Mouse (Mus musculus) CH12.LX (cell line): ENCODE results near the gene Ms4a6b. TPM values are rescaled to one million over a fixed set of nuclear protein-coding genes. Genes with fewer than 3 reads are reported as not detected.
"Not testable (repeated sequence)": the region's sequence is repeated elsewhere in the genome, so short reads cannot be mapped to it uniquely, and the experiment has no call there.

Experiments used
- DNase-seq: peaks from one replicate; pipeline ENCODE4 v3.0.0-alpha.2; 2013; ENCODE audit errors: extremely low read depth
- H3K27ac ChIP-seq: 2 replicates; pipeline ENCODE4 v1.5.1; 2012; ENCODE audit warnings: low read depth, mild to moderate bottlenecking, control low read depth, moderate library complexity; ENCODE audit not compliant: insufficient read depth
- H3K27me3 ChIP-seq: replicated peaks from 2 replicates; pipeline ENCODE3; 2012; ENCODE audit warnings: inconsistent platforms
- H3K36me3 ChIP-seq, 2 experiments: replicated peaks in 1 of 2; 2 replicates each; pipeline versions ENCODE3 to v1.6.1; 2012; ENCODE audit warnings: inconsistent platforms in 1 of 2, low read length in 1 of 2, mild to moderate bottlenecking in 1 of 2, mixed read lengths in 1 of 2, moderate library complexity in 1 of 2; ENCODE audit not compliant: control insufficient read depth in 1 of 2, insufficient read depth in 1 of 2
- H3K4me1 ChIP-seq, 2 experiments: 2 replicates each; pipeline ENCODE4 v1.6.1; 2012; ENCODE audit warnings: inconsistent platforms in 1 of 2, moderate library complexity in 1 of 2; ENCODE audit not compliant: insufficient read depth in 2 of 2, control insufficient read depth in 1 of 2
- H3K4me2 ChIP-seq: 2 replicates; pipeline ENCODE4 v1.6.1; 2012; ENCODE audit warnings: low read depth, mild to moderate bottlenecking, control low read depth; ENCODE audit not compliant: poor library complexity, insufficient read depth, severe bottlenecking
- H3K4me3 ChIP-seq, 3 experiments: fragments of 150-350 bp in 1 of 3; sonication (generic) in 1 of 3; replicated peaks in 1 of 3; 2 replicates each; pipeline versions ENCODE3 to v1.5.1; 2011 to 2012; ENCODE audit warnings: low read depth in 2 of 3, low read length in 2 of 3, mild to moderate bottlenecking in 2 of 3, moderate library complexity in 2 of 3, control low read depth in 1 of 3, improper control_type of control experiment in 1 of 3, inconsistent platforms in 1 of 3, mixed read lengths in 1 of 3; ENCODE audit not compliant: poor library complexity in 1 of 3
- H3K79me2 ChIP-seq: replicated peaks from 2 replicates; pipeline ENCODE4 v1.6.1; 2012; ENCODE audit warnings: mild to moderate bottlenecking, moderate library complexity; ENCODE audit not compliant: control insufficient read depth, poor library complexity, insufficient read depth, severe bottlenecking; ENCODE audit errors: extremely low read depth
- H3K9ac ChIP-seq: 2 replicates; pipeline ENCODE4 v1.6.1; 2012; ENCODE audit warnings: low read depth, mild to moderate bottlenecking, control low read depth, moderate library complexity; ENCODE audit not compliant: insufficient read depth
- H3K9me3 ChIP-seq: replicated peaks from 2 replicates; pipeline ENCODE3; 2012; ENCODE audit warnings: low read length, inconsistent platforms, mixed read lengths
- GABPA ChIP-seq: IDR thresholded peaks from 2 replicates; pipeline ENCODE4 v1.6.1; 2012; ENCODE audit warnings: low read depth, low read length, improper control_type of control experiment, inconsistent platforms; ENCODE audit not compliant: insufficient replicate concordance
- JUND ChIP-seq: conservative IDR thresholded peaks from 2 replicates; pipeline ENCODE4 v1.6.1; 2011; ENCODE audit warnings: low read depth, low read length, improper control_type of control experiment
- KAT2A ChIP-seq: IDR thresholded peaks from 2 replicates; pipeline ENCODE4 v1.6.1; 2012; ENCODE audit warnings: low read length, improper control_type of control experiment, inconsistent platforms; ENCODE audit not compliant: insufficient replicate concordance
- MEF2A ChIP-seq: IDR thresholded peaks from 2 replicates; pipeline ENCODE4 v1.6.1; 2014; ENCODE audit warnings: low read depth, mild to moderate bottlenecking, inconsistent platforms, low read length, improper control_type of control experiment, borderline replicate concordance
- PAX5 ChIP-seq: IDR thresholded peaks from 2 replicates; pipeline ENCODE4 v1.6.1; 2012; ENCODE audit warnings: low read length, inconsistent platforms, mixed read lengths
- POLR2AphosphoS2 ChIP-seq: IDR thresholded peaks from 2 replicates; pipeline ENCODE4 v1.6.1; 2011; ENCODE audit warnings: low read depth, low read length, improper control_type of control experiment
- RCOR1 ChIP-seq: conservative IDR thresholded peaks from 2 replicates; pipeline ENCODE4 v1.6.1; 2012; ENCODE audit warnings: low read depth, mild to moderate bottlenecking, inconsistent platforms, low read length, improper control_type of control experiment
- TBP ChIP-seq: conservative IDR thresholded peaks from 2 replicates; pipeline ENCODE4 v1.6.1; 2011; ENCODE audit warnings: low read depth, low read length, improper control_type of control experiment
- TCF12 ChIP-seq: IDR thresholded peaks from 2 replicates; pipeline ENCODE4 v1.6.1; 2014; ENCODE audit warnings: low read depth, mild to moderate bottlenecking, inconsistent platforms, low read length, improper control_type of control experiment
- dilution Hi-C: fragments of 300-500 bp; cut with MboI; formaldehyde crosslinking; loops from 2 replicates; pipeline ENCODE4 v1.14.3; 2020; ENCODE audit warnings: low sequenced_read_pairs; ENCODE audit not compliant: extremely low pct_unique_long_range_greater_than_20kb, extremely low pct_ligation_motif_present
- in situ Hi-C: fragments of 300-500 bp; cut with MboI; formaldehyde crosslinking; loops from 3 replicates; pipeline ENCODE4 v1.14.3; 2019; ENCODE audit warnings: low sequenced_read_pairs, low pct_ligation_motif_present, low pct_unique_long_range_greater_than_20kb, mixed read lengths
- polyA plus RNA-seq: library from polyadenylated mRNA; unstranded; fragments of >175 nt; gene quantifications from 2 replicates; pipeline ENCODE4 v1.2.1, GENCODE M21; 2012; ENCODE audit warnings: low read depth; ENCODE audit not compliant: insufficient read length
- total RNA-seq, 2 experiments: library from RNA; depleted of rRNA; stranded (reverse); fragments of 300-350 nt in 1 of 2; fragments of >200 nt in 1 of 2; gene quantifications; 2 replicates each; pipeline ENCODE4 v1.2.3; 2012 to 2014

Gene Ms4a6b
- total and polyA plus RNA-seq, 3 experiments: 0.55 to 1.9 (median 1.6) TPM

DNA sequence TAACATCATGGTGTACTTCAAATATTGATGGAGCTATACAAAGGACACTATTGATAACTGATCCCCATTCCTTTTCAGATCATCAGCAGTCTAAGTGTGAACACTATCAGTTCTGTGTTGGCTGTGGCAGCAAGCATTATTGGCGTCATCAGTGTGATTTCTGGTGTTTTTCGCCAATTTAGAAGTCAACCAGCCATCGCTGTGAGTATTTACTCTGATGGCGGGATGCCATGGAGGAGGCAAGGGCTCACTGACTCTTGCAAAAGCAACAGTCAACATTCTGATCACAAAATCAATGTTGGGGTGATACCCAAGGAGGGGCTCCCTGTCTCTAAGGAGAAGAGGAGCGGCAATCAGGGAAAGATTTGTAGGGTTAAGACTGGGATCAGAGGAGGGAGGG, 38.4 kb downstream of the Ms4a6b start:
- dilution Hi-C loops (no loop called here), in situ Hi-C loops (no loop called here)
- no peaks in the 10 kb centered on the region for H3K9me3 ChIP-seq
- no peak overlapping the region for H3K4me3 ChIP-seq
- peaks cover 0 to 2% of the 10 kb centered on the region in 2 experiments; a peak in 1 of 4 replicates for H3K4me1 ChIP-seq
- H3K36me3 ChIP-seq: no peaks in the 10 kb centered on the region
- H3K27ac ChIP-seq: no peak overlapping the region
- no peaks in the 10 kb centered on the region for H3K27me3 ChIP-seq
- no peak overlapping the region for H3K4me2 ChIP-seq
- no peaks in the 10 kb centered on the region for H3K79me2 ChIP-seq
- TF ChIP-seq JUND: no peak
- TF ChIP-seq GABPA: no peak
- TF ChIP-seq TBP: no peak
- TF ChIP-seq PAX5: no peak
- no peak for TF ChIP-seq POLR2AphosphoS2
- no peak for TF ChIP-seq MEF2A
- no peak for TF ChIP-seq RCOR1
- no peak overlapping the region for H3K9ac ChIP-seq
- DNase-seq: no peak

DNA sequence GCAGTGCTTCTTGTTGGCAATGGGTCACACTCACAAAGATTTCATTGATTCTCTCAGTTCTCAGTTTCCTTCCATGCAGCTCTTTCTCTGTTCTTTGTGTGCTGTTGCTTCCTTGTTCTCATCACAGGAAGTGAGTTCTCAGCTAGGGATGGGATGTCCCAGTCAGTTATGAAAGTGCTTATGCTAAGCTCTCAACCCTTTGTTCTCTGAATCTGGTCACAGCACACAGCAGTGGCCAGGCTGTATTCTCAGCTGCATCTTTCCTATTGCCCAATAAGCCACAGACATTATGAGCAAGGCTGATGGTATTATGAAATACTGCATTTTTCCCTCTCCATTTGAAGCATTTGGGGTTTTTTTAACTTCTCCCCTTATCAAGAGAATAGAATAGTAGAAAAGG, 43.2 kb downstream of the Ms4a6b start:
- H3K27ac ChIP-seq, H3K27me3 ChIP-seq, H3K36me3 ChIP-seq, H3K4me2 ChIP-seq, H3K9me3 ChIP-seq, dilution Hi-C loops, H3K79me2 ChIP-seq, H3K9ac ChIP-seq, H3K4me3 ChIP-seq, DNase-seq, in situ Hi-C loops, H3K4me1 ChIP-seq: not testable (repeated sequence)

- H3K36me3 ChIP-seq: no peaks in the 10 kb centered on the region
- dilution Hi-C loops: no loop called here
- H3K4me2 ChIP-seq: no peak overlapping the region
- no peak for DNase-seq
- TF ChIP-seq TCF12 (no peak), KAT2A (no peak)
- H3K4me1 ChIP-seq: no peaks in the 10 kb centered on the region
- no peak overlapping the region for H3K4me3 ChIP-seq
- H3K27me3 ChIP-seq: no peaks in the 10 kb centered on the region
- in situ Hi-C loops: no loop called here
- no peaks in the 10 kb centered on the region for H3K79me2 ChIP-seq
- H3K27ac ChIP-seq: no peak overlapping the region
- H3K9ac ChIP-seq: no peak overlapping the region
- H3K9me3 ChIP-seq: no peaks in the 10 kb centered on the region
Measured at GRCm38 (mm10) chr19:11574965-11575364, 58.7 kb downstream of the Ms4a6b start.

Other genes starting within 250 kb of the Ms4a6b start
- gene Ms4a5, start 232.6 kb upstream of the Ms4a6b start, total RNA-seq (2012; rRNA removed): not detected in 2 replicates
- gene Ms4a5, start 232.6 kb upstream of the Ms4a6b start, total RNA-seq (2014; rRNA removed): not detected in 2 replicates
- not detected in 2 replicates for gene Ms4a5, start 232.6 kb upstream of the Ms4a6b start, polyA plus RNA-seq
- gene Ms4a14, start 202.1 kb upstream of the Ms4a6b start, total RNA-seq (2012; rRNA removed): not detected in 2 replicates
- gene Ms4a14, start 202.1 kb upstream of the Ms4a6b start, total RNA-seq (2014; rRNA removed): not detected in 2 replicates
- 0.12 and 0.17 TPM in 2 replicates for gene Ms4a14, start 202.1 kb upstream of the Ms4a6b start, polyA plus RNA-seq
- gene Ms4a7, start 180.4 kb upstream of the Ms4a6b start, total RNA-seq (2012; rRNA removed): 1.4 and 1.8 TPM in 2 replicates
- gene Ms4a7, start 180.4 kb upstream of the Ms4a6b start, total RNA-seq (2014; rRNA removed): 2.5 and 3.2 TPM in 2 replicates
- 4.3 TPM in 2 replicates for gene Ms4a7, start 180.4 kb upstream of the Ms4a6b start, polyA plus RNA-seq
- 0.21 TPM in 1 of 2 replicates, not detected in the other for gene Ms4a4a, start 141.0 kb upstream of the Ms4a6b start, total RNA-seq (2012; rRNA removed)
- gene Ms4a4a, start 141.0 kb upstream of the Ms4a6b start, total RNA-seq (2014; rRNA removed): not detected in 2 replicates
- 0.29 TPM in 1 of 2 replicates, not detected in the other for gene Ms4a4a, start 141.0 kb upstream of the Ms4a6b start, polyA plus RNA-seq
- gene Ms4a4c, start 111.7 kb upstream of the Ms4a6b start, total RNA-seq (2012; rRNA removed): 0.08 and 0.38 TPM in 2 replicates
- 0.54 and 2.5 TPM in 2 replicates for gene Ms4a4c, start 111.7 kb upstream of the Ms4a6b start, total RNA-seq (2014; rRNA removed)
- gene Ms4a4c, start 111.7 kb upstream of the Ms4a6b start, polyA plus RNA-seq: 0.59 and 0.60 TPM in 2 replicates
- not detected in 2 replicates for gene Ms4a4b, start 73.0 kb upstream of the Ms4a6b start, total RNA-seq (2012; rRNA removed)
- gene Ms4a4b, start 73.0 kb upstream of the Ms4a6b start, total RNA-seq (2014; rRNA removed): not detected in 2 replicates
- not detected in 2 replicates for gene Ms4a4b, start 73.0 kb upstream of the Ms4a6b start, polyA plus RNA-seq
- 3.5 and 5.0 TPM in 2 replicates for gene Ms4a6c, start 47.1 kb upstream of the Ms4a6b start, total RNA-seq (2012; rRNA removed)
- 20.0 and 22.2 TPM in 2 replicates for gene Ms4a6c, start 47.1 kb upstream of the Ms4a6b start, total RNA-seq (2014; rRNA removed)
- 14.3 and 19.6 TPM in 2 replicates for gene Ms4a6c, start 47.1 kb upstream of the Ms4a6b start, polyA plus RNA-seq
- gene Gm8369, start 30.6 kb upstream of the Ms4a6b start, total RNA-seq (2012; rRNA removed): 1.7 and 2.0 TPM in 2 replicates
- gene Gm8369, start 30.6 kb upstream of the Ms4a6b start, total RNA-seq (2014; rRNA removed): 4.3 and 5.2 TPM in 2 replicates
- 0.68 and 1.2 TPM in 2 replicates for gene Gm8369, start 30.6 kb upstream of the Ms4a6b start, polyA plus RNA-seq
- gene Ms4a4d, start 20.3 kb downstream of the Ms4a6b start, total RNA-seq (2012; rRNA removed): not detected in 2 replicates
- gene Ms4a4d, start 20.3 kb downstream of the Ms4a6b start, total RNA-seq (2014; rRNA removed): not detected in 2 replicates
- not detected in 2 replicates for gene Ms4a4d, start 20.3 kb downstream of the Ms4a6b start, polyA plus RNA-seq
- 2.3 and 2.7 TPM in 2 replicates for gene Ms4a6d, start 88.3 kb downstream of the Ms4a6b start, total RNA-seq (2012; rRNA removed)
- 3.3 and 5.4 TPM in 2 replicates for gene Ms4a6d, start 88.3 kb downstream of the Ms4a6b start, total RNA-seq (2014; rRNA removed)
- gene Ms4a6d, start 88.3 kb downstream of the Ms4a6b start, polyA plus RNA-seq: 2.7 and 2.8 TPM in 2 replicates
- 0.21 TPM in 2 replicates for gene Ms4a2, start 107.2 kb downstream of the Ms4a6b start, total RNA-seq (2012; rRNA removed)
- gene Ms4a2, start 107.2 kb downstream of the Ms4a6b start, total RNA-seq (2014; rRNA removed): 0.39 and 0.73 TPM in 2 replicates
- 0.18 and 0.53 TPM in 2 replicates for gene Ms4a2, start 107.2 kb downstream of the Ms4a6b start, polyA plus RNA-seq
- gene Ms4a3, start 124.3 kb downstream of the Ms4a6b start, total RNA-seq (2012; rRNA removed): 0.34 and 0.59 TPM in 2 replicates
- gene Ms4a3, start 124.3 kb downstream of the Ms4a6b start, total RNA-seq (2014; rRNA removed): 0.63 and 0.70 TPM in 2 replicates
- 0.51 and 0.91 TPM in 2 replicates for gene Ms4a3, start 124.3 kb downstream of the Ms4a6b start, polyA plus RNA-seq
- gene Oosp2, start 144.0 kb downstream of the Ms4a6b start, total RNA-seq (2012; rRNA removed): 2.6 and 2.7 TPM in 2 replicates
- gene Oosp2, start 144.0 kb downstream of the Ms4a6b start, total RNA-seq (2014; rRNA removed): 8.1 and 14.1 TPM in 2 replicates
- gene Oosp2, start 144.0 kb downstream of the Ms4a6b start, polyA plus RNA-seq: 5.1 and 5.2 TPM in 2 replicates
- 43.9 and 49.5 TPM in 2 replicates for gene Oosp1, start 174.6 kb downstream of the Ms4a6b start, total RNA-seq (2012; rRNA removed)
- 116 and 125 TPM in 2 replicates for gene Oosp1, start 174.6 kb downstream of the Ms4a6b start, total RNA-seq (2014; rRNA removed)
- gene Oosp1, start 174.6 kb downstream of the Ms4a6b start, polyA plus RNA-seq: 45.9 and 58.6 TPM in 2 replicates
- gene Oosp3, start 180.5 kb downstream of the Ms4a6b start, total RNA-seq (2012; rRNA removed): not detected in 2 replicates
- gene Oosp3, start 180.5 kb downstream of the Ms4a6b start, total RNA-seq (2014; rRNA removed): not detected in 2 replicates
- gene Oosp3, start 180.5 kb downstream of the Ms4a6b start, polyA plus RNA-seq: not detected in 2 replicates
- 0.08 and 0.21 TPM in 2 replicates for gene Gif, start 231.0 kb downstream of the Ms4a6b start, total RNA-seq (2012; rRNA removed)
- gene Gif, start 231.0 kb downstream of the Ms4a6b start, total RNA-seq (2014; rRNA removed): 0.20 and 0.28 TPM in 2 replicates
- 0.24 and 0.26 TPM in 2 replicates for gene Gif, start 231.0 kb downstream of the Ms4a6b start, polyA plus RNA-seq